Mouse (Mus musculus) left cerebral cortex, postnatal 4 days (tissue): ENCODE results near the gene Gm4340. TPM values are rescaled to one million over a fixed set of nuclear protein-coding genes. Genes with fewer than 3 reads are reported as not detected.
"Not testable (repeated sequence)": the region's sequence is repeated elsewhere in the genome, so short reads cannot be mapped to it uniquely, and the experiment has no call there.

ENCODE experiments used
- DNase-seq: peaks from one replicate; pipeline ENCODE4 v3.0.0-alpha.2; 2022
- intact Hi-C: fragments of 180-260 bp; cut with DNase I; formaldehyde crosslinking; loops from one replicate; pipeline ENCODE4 v1.15.1; 2025
- total RNA-seq, 2 experiments: library from RNA; stranded (reverse); gene quantifications; 2 replicates each; pipeline ENCODE4 v1.2.3; 2021

The Gm4340 gene
- total RNA-seq, result not detected

DNA sequence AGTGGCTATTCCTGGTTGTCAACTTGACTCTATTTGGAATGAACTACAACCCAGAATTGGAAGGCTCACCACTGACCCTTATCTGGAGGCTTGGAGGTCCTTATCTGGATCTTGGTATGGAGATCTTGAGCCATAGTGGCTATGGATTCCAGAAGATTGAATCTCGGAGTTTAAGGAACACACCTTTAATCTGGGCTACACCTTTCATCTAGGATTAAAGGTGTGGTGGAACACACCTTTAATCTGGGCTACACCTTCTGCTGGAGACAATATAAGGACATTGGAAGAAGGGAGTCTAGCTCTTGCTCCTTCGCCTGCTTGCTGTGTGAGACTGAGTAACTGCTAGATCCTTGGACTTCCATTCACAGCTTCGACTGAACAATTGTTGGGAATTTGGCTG lies at the start of gene Gm4340:
Gene Gm4340, plus strand, starts transcription at position 301 of the 400 bp plus-strand sequence.
- intact Hi-C loops, DNase-seq: not testable (repeated sequence)

DNA sequence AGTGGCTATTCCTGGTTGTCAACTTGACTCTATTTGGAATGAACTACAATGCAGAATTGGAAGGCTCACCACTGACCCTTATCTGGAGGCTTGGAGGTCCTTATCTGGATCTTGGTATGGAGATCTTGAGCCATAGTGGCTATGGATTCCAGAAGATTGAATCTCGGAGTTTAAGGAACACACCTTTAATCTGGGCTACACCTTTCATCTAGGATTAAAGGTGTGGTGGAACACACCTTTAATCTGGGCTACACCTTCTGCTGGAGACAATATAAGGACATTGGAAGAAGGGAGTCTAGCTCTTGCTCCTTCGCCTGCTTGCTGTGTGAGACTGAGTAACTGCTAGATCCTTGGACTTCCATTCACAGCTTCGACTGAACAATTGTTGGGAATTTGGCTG lies 42.6 kb upstream of the Gm4340 start, which contains the start of gene Gm6763:
Gene Gm6763, plus strand, starts transcription at position 301 of the 400 bp plus-strand sequence.
- intact Hi-C loops, DNase-seq: not testable (repeated sequence)

DNA sequence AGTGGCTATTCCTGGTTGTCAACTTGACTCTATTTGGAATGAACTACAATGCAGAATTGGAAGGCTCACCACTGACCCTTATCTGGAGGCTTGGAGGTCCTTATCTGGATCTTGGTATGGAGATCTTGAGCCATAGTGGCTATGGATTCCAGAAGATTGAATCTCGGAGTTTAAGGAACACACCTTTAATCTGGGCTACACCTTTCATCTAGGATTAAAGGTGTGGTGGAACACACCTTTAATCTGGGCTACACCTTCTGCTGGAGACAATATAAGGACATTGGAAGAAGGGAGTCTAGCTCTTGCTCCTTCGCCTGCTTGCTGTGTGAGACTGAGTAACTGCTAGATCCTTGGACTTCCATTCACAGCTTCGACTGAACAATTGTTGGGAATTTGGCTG lies 34.1 kb upstream of the Gm4340 start, which contains the start of gene Gm8764:
Gene Gm8764, plus strand, starts transcription at position 301 of the 400 bp plus-strand sequence.
- DNase-seq, intact Hi-C loops: not testable (repeated sequence)

- DNase-seq, intact Hi-C loops: not testable (repeated sequence)
Observed at GRCm38 (mm10) chr10:104168215-104168614, 25.6 kb upstream of the Gm4340 start, which contains the start of gene Gm21304. Gene Gm21304, plus strand, starts transcription at chr10:104168515.

- intact Hi-C loops, DNase-seq: not testable (repeated sequence)
Observed at GRCm38 (mm10) chr10:104176724-104177123, 17.1 kb upstream of the Gm4340 start, which contains the start of gene Gm21312. Gene Gm21312, plus strand, starts transcription at chr10:104177024.

DNA sequence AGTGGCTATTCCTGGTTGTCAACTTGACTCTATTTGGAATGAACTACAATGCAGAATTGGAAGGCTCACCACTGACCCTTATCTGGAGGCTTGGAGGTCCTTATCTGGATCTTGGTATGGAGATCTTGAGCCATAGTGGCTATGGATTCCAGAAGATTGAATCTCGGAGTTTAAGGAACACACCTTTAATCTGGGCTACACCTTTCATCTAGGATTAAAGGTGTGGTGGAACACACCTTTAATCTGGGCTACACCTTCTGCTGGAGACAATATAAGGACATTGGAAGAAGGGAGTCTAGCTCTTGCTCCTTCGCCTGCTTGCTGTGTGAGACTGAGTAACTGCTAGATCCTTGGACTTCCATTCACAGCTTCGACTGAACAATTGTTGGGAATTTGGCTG lies 8.6 kb upstream of the Gm4340 start, which contains the start of gene Gm20765:
Gene Gm20765, plus strand, starts transcription at position 301 of the 400 bp plus-strand sequence.
- DNase-seq, intact Hi-C loops: not testable (repeated sequence)

GRCm38 (mm10) chr10:104209655-104210054 lies 15.8 kb downstream of the Gm4340 start:
- no peak for DNase-seq
- intact Hi-C loops, result no loop called here

GRCm38 (mm10) chr10:104210268-104210990 lies 16.6 kb downstream of the Gm4340 start:
- no peak for DNase-seq
- intact Hi-C loops, result no loop called here

GRCm38 (mm10) chr10:104214527-104214926 lies 20.7 kb downstream of the Gm4340 start:
- no peak for DNase-seq
- intact Hi-C loops, result no loop called here

DNA sequence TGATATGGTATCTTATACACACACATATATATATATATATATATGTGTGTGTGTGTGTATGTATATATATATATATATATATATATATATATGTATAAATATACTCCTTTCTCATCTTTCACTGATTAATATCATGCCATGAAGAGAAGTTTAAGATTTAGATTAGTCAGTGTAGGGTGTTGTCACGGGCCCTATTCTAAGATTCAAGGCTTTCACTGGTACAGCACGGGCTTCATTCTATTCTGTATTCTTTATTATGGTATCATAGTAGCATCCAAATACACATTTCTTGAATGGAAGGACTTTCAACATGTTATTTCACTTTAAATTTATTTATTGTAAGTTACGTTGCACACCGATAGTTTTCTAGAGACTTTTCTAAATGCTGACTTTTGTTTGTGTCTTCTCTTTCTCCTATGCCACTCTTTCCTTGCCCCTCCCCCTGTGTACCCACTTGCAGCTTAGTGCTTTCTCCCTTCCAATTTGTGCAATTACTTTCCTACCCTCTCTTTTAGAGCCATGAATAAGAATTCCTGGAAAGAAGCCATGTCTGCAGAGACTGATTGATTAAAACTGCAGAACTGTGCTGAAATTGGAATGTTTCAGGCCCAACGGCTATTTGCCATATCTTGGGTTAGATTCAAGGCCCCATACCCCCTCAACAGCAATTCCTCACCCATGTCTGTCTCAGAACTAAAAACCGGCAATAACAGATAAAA lies 26.6 kb downstream of the Gm4340 start:
- no peak for DNase-seq
- intact Hi-C loops, result no loop called here

Other genes starting within 250 kb of the Gm4340 start
- gene Gm21293, start 51.1 kb upstream of the Gm4340 start, total RNA-seq, result not detected
- not detected for gene Gm6763, start 42.5 kb upstream of the Gm4340 start, total RNA-seq
- not detected for gene Gm8764, start 34.0 kb upstream of the Gm4340 start, total RNA-seq
- not detected for gene Gm21304, start 25.5 kb upstream of the Gm4340 start, total RNA-seq
- gene Gm21312, start 17.0 kb upstream of the Gm4340 start, total RNA-seq, result not detected
- not detected for gene Gm20765, start 8.5 kb upstream of the Gm4340 start, total RNA-seq